Mouse (Mus musculus) liver, adult 2 months (tissue): ENCODE measurements around the gene Cacna1c.

ENCODE experiments used
- CTCF ChIP-seq: fragments of 200-500 bp; IDR thresholded peaks from 2 replicates; pipeline ENCODE4 v1.5.1; 2011; ENCODE audit warnings: low read depth, low read length, control low read depth
- POLR2A ChIP-seq: fragments of 200-500 bp; IDR thresholded peaks from 2 replicates; pipeline ENCODE4 v1.6.1; 2011; ENCODE audit warnings: low read length, control low read depth; ENCODE audit not compliant: insufficient read depth; ENCODE audit errors: extremely low read depth

- TF ChIP-seq CTCF, result no peak
- TF ChIP-seq POLR2A, result no peak
These were observed 384.2 kb downstream of the Cacna1c start for GRCm38 (mm10) chr6:118812007-118812406.
